21 mouse cellular contexts compared by ENCODE assay signal in genomic region chr1:16007809-16008208, GRCm38 (mm10).
"Had no signal": no experiment of that assay in that cellular context is flagged by ENCODE, and none has a peak within 500 bp of the region (broad histone marks: within the 10 kb centered on the region; RNA-seq: fewer than 3 reads in every experiment).

No protein-coding gene starts in this region.

- H3K36me3 ChIP-seq: midbrain, embryonic 10.5 days; midbrain, embryonic 12.5 days; neural tube, embryonic 13.5 days; neural tube, embryonic 15.5 days; stomach, embryonic 15.5 days had no signal

- H3K4me1 ChIP-seq: midbrain, embryonic 10.5 days; midbrain, embryonic 12.5 days; neural tube, embryonic 13.5 days; neural tube, embryonic 15.5 days; stomach, embryonic 15.5 days had no signal

- H3K9ac ChIP-seq: lung, embryonic 14.5 days; midbrain, embryonic 12.5 days; neural tube, embryonic 13.5 days; neural tube, embryonic 15.5 days; stomach, embryonic 15.5 days had no signal

- H3K27ac ChIP-seq: midbrain, embryonic 10.5 days; midbrain, embryonic 12.5 days; neural tube, embryonic 13.5 days; neural tube, embryonic 15.5 days; stomach, embryonic 15.5 days; stomach, postnatal 0 days had no signal

- ATAC-seq: midbrain, embryonic 16.5 days had no signal

- H3K27me3 ChIP-seq: midbrain, embryonic 12.5 days; neural tube, embryonic 13.5 days; neural tube, embryonic 15.5 days; stomach, embryonic 15.5 days had no signal

- H3K4me3 ChIP-seq: midbrain, embryonic 10.5 days; midbrain, embryonic 12.5 days; myocyte; neural tube, embryonic 13.5 days; neural tube, embryonic 15.5 days; stomach, embryonic 15.5 days had no signal

- DNase-seq: lung, adult 18-20 months; lung, embryonic 14.5 days; lung, postnatal 10 days; lung, postnatal 4 days; midbrain, embryonic 14.5 days; retina, postnatal 1 day; right cerebral cortex, adult 18-20 months; right cerebral cortex, postnatal 25 days; right cerebral cortex, postnatal 4 days; spleen, adult 18-20 months; thymus, adult 2 months; thymus, postnatal 14 days; thymus, postnatal 36 days had no signal
